Comparison of ENCODE assay signal across 19 mouse cellular contexts in the genomic region with DNA sequence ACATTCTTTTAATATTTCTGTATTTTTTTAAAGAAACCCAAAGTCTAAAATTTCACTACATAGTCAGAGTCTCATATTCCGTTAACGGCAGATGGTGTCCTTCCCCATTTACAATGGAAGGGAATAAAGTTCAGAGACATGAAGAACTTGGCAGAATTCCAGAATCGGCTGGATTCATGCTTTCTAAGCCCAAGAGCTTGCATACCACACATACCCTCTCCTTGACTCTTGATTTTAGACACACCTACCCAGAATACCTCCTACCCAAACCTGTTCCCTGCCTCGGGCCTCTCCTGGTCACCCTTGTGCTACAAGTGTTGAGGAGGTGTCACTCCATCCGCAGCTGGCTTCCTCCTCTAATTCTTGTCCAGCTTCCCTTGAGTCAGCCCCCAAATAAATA.
DNase-seq lines count a peak whose midpoint lies in the region; ATAC-seq lines count a peak whose summit lies in the region.
"Had no signal": no experiment of that assay in that cellular context is flagged by ENCODE, and none has a peak within 500 bp of the region (broad histone marks: within the 10 kb centered on the region; RNA-seq: fewer than 3 reads in every experiment).

No protein-coding gene starts in this region.

- no peak overlapping the region for H3K4me3 ChIP-seq in midbrain, embryonic 11.5 days (ENCODE audit: low read depth, low read length)
- H3K4me3 ChIP-seq in midbrain, embryonic 10.5 days: no peak overlapping the region
- no peak overlapping the region for H3K4me3 ChIP-seq in intestine, embryonic 15.5 days (replicated peaks)
- H3K4me3 ChIP-seq: forebrain, embryonic 13.5 days; limb, embryonic 12.5 days; liver, embryonic 15.5 days; midbrain, embryonic 15.5 days; myocyte; neural tube, embryonic 15.5 days had no signal

- no peaks in the 10 kb centered on the region; the same call in 1 of the 2 replicates for H3K27me3 ChIP-seq in midbrain, embryonic 11.5 days (ENCODE audit: control insufficient read depth, insufficient read depth, low read length)
- H3K27me3 ChIP-seq in midbrain, embryonic 10.5 days (ENCODE audit: low read depth, poor library complexity, severe bottlenecking): peaks cover 15% of the 10 kb centered on the region
- no peaks in the 10 kb centered on the region for H3K27me3 ChIP-seq in intestine, embryonic 15.5 days (replicated peaks)
- H3K27me3 ChIP-seq: liver, embryonic 15.5 days; midbrain, embryonic 15.5 days had no signal

- no peak overlapping the region for H3K4me2 ChIP-seq in midbrain, embryonic 11.5 days
- no peak overlapping the region for H3K4me2 ChIP-seq in intestine, embryonic 15.5 days (replicated peaks)
- H3K4me2 ChIP-seq: forebrain, embryonic 13.5 days; limb, embryonic 12.5 days; liver, embryonic 15.5 days; midbrain, embryonic 15.5 days; neural tube, embryonic 15.5 days had no signal

- peak; percentile 35 for DNase-seq in kidney, postnatal 10 days
- DNase-seq in kidney, postnatal 4 days: no peak
- peak; percentile 39 for DNase-seq in midbrain, embryonic 11.5 days (ENCODE audit: low spot score, missing footprints)
- DNase-seq in midbrain, embryonic 10.5 days (ENCODE audit: low spot score): no peak
- DNase-seq in neural tube, embryonic 10.5 days (ENCODE audit: extremely low spot score, low spot score): no peak
- no peak for DNase-seq in adrenal gland, adult 2 months
- DNase-seq: adrenal gland, postnatal 14 days; cerebellum, adult 11 months; cerebellum, postnatal 14 days; embryo, embryonic 11 days; gastrocnemius, postnatal 10 days; thymus, postnatal 14 days had no signal

- H3K27ac ChIP-seq in midbrain, embryonic 11.5 days (ENCODE audit: low read depth, low read length): no peak overlapping the region
- no peak overlapping the region for H3K27ac ChIP-seq in midbrain, embryonic 10.5 days (replicated peaks)
- H3K27ac ChIP-seq in intestine, embryonic 15.5 days: no peak overlapping the region
- H3K27ac ChIP-seq: forebrain, embryonic 13.5 days; limb, embryonic 12.5 days; liver, embryonic 15.5 days; midbrain, embryonic 15.5 days; neural tube, embryonic 15.5 days had no signal

- no peak for ATAC-seq in midbrain, embryonic 11.5 days (ENCODE audit: low FRiP score)
- ATAC-seq in intestine, embryonic 15.5 days: peak; percentile 56
- ATAC-seq: forebrain, embryonic 13.5 days; midbrain, embryonic 15.5 days had no signal

- H3K4me1 ChIP-seq in midbrain, embryonic 11.5 days (ENCODE audit: control insufficient read depth, insufficient read depth, low read length): no peaks in the 10 kb centered on the region
- H3K4me1 ChIP-seq in midbrain, embryonic 10.5 days: peaks cover 3% of the 10 kb centered on the region; the same call in 1 of the 2 replicates
- H3K4me1 ChIP-seq in intestine, embryonic 15.5 days (replicated peaks): no peaks in the 10 kb centered on the region; the same call in 1 of the 2 replicates
- H3K4me1 ChIP-seq: liver, embryonic 15.5 days; midbrain, embryonic 15.5 days; neural tube, embryonic 15.5 days had no signal

- no peaks in the 10 kb centered on the region for H3K9me3 ChIP-seq in midbrain, embryonic 11.5 days (ENCODE audit: control insufficient read depth, low read length)
- no peaks in the 10 kb centered on the region for H3K9me3 ChIP-seq in midbrain, embryonic 10.5 days (replicated peaks)
- no peaks in the 10 kb centered on the region for H3K9me3 ChIP-seq in intestine, embryonic 15.5 days
- H3K9me3 ChIP-seq: forebrain, embryonic 13.5 days; liver, embryonic 15.5 days; midbrain, embryonic 15.5 days; neural tube, embryonic 15.5 days had no signal

- no peak overlapping the region for H3K9ac ChIP-seq in midbrain, embryonic 11.5 days (ENCODE audit: low read length)
- H3K9ac ChIP-seq in intestine, embryonic 15.5 days: no peak overlapping the region
- H3K9ac ChIP-seq: forebrain, embryonic 13.5 days; limb, embryonic 12.5 days; liver, embryonic 15.5 days; midbrain, embryonic 15.5 days; neural tube, embryonic 15.5 days had no signal

- WGBS in midbrain, embryonic 11.5 days: 92% methylated on average over 5 of the region's 5 CpGs
- WGBS in midbrain, embryonic 10.5 days: 95% methylated on average over 5 of the region's 5 CpGs
- 45% methylated on average over 5 of the region's 5 CpGs for WGBS in intestine, embryonic 15.5 days

- H3K36me3 ChIP-seq in midbrain, embryonic 11.5 days (ENCODE audit: control insufficient read depth, insufficient read depth, low read length): no peaks in the 10 kb centered on the region
- H3K36me3 ChIP-seq in midbrain, embryonic 10.5 days: no peaks in the 10 kb centered on the region
- no peaks in the 10 kb centered on the region for H3K36me3 ChIP-seq in intestine, embryonic 15.5 days
- H3K36me3 ChIP-seq: limb, embryonic 12.5 days; liver, embryonic 15.5 days; midbrain, embryonic 15.5 days; neural tube, embryonic 15.5 days had no signal

Comparison
In these comparisons a context has a peak if more than half of its experiments do, and no peak if none do; other contexts are left out.
1. DNase-seq: peak in kidney, postnatal 10 days (single experiment) and midbrain, embryonic 11.5 days (single experiment); none in kidney, postnatal 4 days (0 of 2), midbrain, embryonic 10.5 days (single experiment), neural tube, embryonic 10.5 days (single experiment) and adrenal gland, adult 2 months (single experiment).